Mouse (Mus musculus) T-helper 2 cell (primary cell): Measurements from ENCODE around the gene Gpc5.

Experiments used
- in situ Hi-C: fragments of 300-600 bp; cut with MboI, MseI; formaldehyde crosslinking; loops from one replicate; pipeline ENCODE4 v1.15.1; 2025; ENCODE audit warnings: high pct_unique_total_duplicates

The Gpc5 gene

DNA sequence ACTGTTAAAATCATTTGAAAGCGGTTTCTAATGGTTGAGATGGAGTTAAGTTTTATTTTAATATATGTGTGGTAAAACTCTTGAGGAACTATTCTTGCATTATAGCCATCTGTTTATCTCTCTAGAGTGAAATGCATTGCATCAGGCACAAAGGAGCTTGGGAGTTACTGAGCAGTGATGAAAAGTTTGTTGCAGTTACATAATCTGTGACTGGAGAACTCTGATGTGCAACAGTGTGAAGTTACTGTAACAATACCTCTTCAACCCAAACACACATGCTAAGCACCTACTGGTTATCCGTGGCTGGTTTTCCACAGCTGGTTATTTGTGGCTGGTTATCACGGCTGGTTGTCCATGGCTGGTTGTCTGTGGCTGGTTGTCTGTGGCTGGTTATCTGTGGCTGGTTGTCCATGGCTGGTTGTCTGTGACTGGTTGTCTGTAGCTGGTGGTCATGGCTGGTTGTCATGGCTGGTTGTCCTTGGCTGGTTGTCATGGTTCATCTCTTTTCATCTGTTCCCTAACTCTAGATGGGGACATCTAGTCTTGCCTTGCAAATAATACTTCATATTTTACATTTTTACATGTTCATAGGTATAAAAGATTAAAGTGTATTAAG, 273.4 kb downstream of the Gpc5 start:
- in situ Hi-C loops: no loop called here

DNA sequence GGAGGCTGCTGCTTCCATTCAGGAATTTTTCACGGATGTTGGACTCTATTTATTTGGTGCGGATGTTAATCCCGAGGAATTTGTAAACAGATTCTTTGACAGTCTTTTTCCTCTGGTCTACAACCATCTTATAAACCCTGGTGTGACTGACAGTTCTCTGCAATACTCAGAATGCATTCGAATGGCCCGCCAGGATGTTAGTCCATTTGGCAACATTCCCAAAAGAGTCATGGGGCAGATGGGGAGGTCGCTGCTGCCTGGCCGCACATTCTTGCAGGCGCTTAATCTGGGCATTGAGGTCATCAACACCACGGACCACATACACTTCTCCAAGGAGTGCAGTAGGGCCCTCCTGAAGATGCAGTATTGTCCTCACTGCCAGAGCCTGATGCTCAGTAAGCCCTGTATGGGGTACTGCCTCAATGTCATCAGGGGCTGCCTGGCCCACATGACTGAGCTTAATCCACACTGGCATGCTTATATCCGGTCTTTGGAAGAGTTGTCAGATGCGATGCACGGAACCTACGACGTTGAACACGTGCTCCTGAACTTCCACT, 277.7 kb downstream of the Gpc5 start:
- in situ Hi-C loops: no loop called here

DNA sequence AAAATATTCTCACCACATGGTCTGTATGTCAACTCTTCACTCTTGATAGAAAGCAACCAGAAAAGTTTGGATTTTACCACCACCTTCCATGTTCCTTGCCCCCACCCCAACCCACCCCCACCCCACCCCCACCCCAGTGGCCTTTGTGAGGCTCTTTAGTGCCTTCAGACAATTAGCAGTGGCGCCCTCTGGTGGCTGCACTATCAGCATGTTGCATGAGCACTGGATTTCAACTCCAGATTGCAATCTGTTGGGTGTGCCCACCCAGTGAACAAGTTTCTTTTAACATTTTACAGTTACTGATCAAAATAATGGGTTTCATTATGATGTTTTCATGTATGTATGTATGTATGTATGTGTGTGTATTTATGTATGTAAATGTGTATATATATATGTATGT, 279.1 kb downstream of the Gpc5 start:
- in situ Hi-C loops: no loop called here

DNA sequence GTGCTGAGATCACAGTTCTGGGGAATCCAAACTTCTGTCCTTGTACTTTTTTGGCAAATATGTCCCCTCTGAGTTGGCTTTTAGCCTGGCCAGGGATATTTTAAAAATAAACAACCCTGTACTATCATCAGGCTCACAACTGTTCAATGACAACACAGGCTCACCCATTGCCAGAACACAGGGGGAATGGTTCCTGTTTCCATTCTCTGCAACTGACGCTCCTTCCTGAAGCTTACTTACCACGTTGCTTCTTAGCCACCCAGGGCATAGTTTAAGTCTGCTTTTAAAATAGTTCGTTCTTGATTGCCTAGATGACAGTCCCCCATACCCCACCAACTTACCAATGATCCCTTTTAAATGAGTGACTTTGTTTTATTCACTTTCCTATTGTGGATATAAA, 299.8 kb downstream of the Gpc5 start:
- in situ Hi-C loops: loop anchor here (25.0 kb wide), 1 partner anchor 380 kb away; no protein-coding TSS in a partner anchor

DNA sequence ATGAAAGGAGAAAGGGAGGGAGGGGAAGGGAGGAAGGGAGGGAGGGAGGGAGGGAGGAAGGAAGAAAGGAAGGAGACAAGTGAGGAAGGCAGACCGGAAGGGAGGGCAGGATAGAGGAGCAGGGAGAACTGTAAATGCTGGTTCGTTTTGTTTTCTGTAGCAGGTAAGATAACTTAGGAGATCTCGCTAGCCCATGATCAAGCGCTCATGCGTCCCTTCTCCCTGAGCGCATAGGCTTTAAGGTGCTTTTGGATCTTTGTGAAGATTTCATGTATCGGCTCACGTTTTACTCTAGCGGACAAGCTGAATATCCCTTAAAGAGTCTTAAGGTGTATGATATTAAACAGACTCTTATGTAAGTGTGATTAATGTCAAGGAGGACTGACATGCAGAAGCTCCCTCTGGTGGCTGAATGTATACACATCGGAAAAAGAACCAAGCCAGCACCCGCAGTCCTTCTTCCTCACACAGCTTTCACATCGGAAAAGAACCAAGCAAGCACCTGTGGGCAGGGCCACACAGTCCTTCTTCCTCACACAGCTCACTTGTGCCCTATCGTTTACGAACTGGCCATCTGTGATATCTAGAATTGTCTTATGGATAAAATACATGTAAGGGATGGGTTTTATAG, 301.0 kb downstream of the Gpc5 start:
- in situ Hi-C loops: loop anchor here (25.0 kb wide), 1 partner anchor 381 kb away; no protein-coding TSS in a partner anchor

DNA sequence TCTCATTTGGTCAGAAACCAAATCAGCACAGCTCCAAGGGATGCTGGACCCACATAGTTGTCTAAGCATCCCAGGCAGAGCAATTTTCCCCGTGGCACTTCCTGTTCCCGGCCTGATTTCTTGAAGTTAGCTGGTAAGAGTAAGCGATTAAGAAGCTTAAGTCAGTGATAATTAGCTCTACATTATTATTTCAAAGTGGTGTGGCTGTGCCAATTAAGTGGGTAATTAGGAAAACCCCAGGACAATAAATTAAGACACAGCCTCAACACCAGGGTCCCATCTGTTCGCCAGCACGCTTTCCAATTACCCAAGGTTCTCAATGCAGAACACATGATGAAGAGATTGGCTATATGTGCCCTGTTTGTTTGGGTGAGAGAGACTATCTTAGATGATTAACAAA, 314.6 kb downstream of the Gpc5 start:
- in situ Hi-C loops: no loop called here

DNA sequence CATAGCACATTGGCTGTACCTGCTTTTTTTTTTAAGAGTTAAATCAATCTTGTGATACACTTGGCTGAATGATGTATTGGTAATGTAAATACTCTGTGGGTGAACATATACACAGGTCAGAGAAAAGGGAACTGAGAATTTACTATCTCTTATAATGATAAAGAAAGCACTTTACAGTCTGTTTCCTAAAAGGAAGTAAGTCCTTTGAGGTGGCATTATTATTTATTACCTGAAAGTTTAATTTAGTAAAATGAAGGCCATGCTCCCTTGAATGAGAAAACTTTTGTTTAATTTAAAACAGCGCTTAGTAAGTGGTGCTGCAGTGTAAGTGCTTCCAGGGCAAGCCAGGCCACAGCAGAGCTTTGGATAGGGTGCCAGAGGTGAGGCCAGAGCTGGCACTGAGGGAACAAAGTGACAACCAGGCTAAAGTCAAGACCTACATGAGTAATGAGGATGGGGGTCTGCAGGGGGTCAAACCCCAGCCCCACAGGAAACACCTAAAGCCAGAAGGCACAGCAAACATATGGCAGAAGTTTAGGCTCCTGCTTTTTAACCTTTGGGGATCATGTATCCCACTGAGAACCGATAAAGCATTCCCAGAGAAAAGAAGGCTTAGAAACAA, 315.4 kb downstream of the Gpc5 start:
- in situ Hi-C loops: no loop called here

DNA sequence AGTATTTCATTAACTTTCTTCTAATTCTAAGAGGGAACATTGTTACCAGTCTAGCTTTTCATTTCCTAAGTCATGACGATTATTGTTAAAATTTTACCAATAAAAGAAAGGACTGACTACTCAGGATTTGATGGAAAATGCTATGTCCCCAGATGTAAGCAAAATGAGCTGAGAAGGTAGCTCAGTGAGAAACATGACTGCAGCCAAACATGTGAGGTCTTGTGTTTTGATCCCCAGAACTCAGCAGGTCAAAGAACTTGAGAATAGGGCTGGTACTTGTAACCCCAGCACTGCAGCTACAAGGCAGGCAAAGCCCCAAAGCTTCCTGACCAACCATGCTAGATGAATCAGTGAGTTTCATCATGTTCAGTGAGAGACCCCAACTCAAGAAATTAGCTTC, 318.9 kb downstream of the Gpc5 start:
- in situ Hi-C loops: no loop called here

DNA sequence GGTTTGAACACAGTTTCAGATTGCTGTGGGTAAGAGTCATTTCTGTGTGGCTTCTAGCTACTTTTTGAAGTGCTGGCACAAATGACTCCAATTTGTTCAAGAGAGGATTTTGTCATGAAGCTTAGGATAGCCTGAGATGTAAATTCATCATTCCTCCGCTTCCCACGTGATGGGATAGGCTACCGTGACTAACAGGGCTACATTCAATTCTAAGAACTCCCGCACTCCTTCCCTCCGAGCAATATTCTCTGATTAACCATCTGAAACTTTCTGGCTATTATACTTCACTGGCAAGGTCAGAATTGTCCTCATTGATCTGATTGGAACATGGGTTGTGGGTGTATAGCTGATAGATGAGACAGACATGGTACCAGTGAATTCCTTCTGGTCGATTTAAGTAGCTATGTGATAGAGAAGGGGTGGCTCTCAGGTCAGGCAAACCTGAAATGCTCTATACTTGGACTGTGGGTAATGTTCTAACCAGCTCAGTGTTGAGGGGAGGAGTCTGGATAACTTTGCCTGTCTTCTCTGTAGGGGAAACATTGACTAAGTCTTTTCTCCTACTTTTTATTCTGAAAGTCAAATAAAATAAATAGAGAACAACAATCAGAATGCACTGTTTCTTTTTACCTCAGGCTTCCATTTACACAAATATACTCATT, 319.6 kb downstream of the Gpc5 start:
- in situ Hi-C loops: no loop called here

DNA sequence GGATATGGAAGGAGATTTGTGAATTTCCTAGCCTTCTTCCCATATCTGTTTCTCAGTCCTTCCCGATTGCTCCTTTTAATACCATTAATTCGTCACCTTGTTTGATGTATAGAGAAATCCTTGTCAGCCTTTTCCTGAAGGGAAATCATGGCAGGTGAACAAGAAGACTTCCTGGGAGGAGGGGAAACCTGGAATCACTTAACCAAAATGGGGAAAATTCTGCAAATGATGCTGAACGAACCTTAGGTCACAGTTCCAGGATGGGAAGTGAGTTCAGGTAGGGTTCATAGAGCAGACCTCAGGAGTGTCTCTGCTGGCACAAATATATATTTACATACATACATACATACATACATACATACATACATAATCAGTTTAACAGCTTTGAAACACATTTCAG, 320.8 kb downstream of the Gpc5 start:
- in situ Hi-C loops: no loop called here

DNA sequence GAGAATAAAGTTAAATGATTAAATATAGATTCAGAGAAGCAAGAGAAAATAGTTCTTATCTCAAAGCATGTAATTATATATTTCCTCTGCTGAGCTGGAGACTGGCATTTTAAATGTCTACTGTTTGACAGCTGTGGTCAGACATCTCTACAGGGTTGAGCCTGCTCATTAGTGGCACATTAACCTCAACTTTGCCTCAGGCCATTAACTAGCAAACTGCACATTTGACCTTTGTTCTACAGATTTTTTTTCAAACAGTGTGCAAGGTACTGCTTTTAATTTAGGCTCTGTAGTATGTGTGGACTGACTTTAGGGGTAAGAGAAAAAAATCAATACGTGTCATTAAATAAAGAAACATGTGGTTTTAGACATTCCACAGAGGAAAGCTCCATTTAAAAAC, 321.4 kb downstream of the Gpc5 start:
- in situ Hi-C loops: no loop called here

DNA sequence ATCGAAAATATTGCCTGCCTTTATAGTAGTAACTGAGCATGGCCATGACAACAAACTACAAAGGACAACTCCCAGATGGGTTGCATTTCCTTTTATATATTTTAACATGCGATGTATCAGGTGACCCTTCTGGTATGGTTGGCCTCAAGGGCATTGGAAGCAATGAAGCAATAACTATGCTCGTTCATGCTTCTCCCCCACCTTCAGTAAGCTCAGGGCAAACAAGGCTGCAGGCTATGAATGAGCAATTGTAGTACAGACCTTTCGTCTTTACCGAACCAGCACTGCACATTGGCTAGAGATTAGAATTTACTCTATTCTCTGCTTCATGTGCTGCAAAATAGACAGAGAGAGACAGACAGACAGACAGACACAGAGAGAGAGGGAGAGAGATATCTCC, 322.5 kb downstream of the Gpc5 start:
- in situ Hi-C loops: no loop called here

DNA sequence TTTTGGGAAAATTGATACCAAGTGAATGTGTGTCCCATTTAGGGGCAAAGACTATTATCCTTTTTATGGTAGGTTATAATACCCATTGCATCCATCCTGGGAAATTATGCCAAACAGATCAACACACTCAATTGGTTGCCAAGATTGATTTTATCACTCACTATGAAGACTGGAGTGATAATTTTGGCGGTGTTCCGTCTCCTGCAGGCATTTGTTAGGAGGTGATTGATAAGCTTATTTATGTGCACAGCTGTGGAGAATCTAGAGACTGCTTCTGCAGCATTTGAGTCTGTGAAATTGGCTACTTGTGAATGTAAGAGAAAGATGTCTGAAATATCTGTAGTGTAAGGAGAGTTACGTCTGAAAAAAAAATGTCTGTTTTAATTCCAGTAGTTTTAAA, 340.0 kb downstream of the Gpc5 start:
- in situ Hi-C loops: no loop called here

DNA sequence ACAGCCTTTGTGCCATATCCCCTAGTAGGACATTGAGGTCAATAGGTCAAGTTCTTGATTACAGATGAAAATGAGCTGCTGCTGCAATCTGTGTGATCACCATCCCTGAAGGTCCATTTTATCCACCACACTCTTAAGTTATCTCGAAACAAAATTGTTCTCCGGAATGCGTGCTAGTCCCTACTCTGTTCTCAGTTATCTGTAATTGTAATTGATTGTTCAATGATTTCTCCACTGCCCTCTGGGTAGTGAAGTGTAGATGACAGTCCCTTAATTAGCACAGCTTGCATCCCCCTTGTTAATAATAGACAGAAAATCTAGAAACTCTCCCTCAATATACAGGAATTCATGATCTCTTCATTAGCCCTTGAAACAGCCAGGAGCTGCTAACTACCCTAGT, 340.4 kb downstream of the Gpc5 start:
- in situ Hi-C loops: no loop called here

DNA sequence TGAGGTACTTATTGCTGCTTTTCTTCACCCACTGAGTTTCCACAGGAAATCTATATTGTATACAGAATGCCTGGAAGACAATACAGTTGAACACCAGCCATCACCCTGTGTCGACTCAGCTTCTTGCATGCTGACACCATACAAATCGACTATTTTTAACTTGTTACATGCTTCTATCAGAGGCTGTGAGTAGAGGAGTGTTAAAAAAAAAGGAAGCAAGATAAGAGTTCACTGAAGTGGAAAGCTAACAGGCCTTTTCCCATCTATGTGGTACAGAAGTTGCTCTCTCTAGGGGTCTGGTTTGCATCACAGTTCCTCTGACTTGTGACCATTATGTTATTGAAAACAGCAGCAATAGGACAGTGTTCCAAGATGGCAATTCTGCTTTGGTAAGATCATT, 344.6 kb downstream of the Gpc5 start:
- in situ Hi-C loops: no loop called here

DNA sequence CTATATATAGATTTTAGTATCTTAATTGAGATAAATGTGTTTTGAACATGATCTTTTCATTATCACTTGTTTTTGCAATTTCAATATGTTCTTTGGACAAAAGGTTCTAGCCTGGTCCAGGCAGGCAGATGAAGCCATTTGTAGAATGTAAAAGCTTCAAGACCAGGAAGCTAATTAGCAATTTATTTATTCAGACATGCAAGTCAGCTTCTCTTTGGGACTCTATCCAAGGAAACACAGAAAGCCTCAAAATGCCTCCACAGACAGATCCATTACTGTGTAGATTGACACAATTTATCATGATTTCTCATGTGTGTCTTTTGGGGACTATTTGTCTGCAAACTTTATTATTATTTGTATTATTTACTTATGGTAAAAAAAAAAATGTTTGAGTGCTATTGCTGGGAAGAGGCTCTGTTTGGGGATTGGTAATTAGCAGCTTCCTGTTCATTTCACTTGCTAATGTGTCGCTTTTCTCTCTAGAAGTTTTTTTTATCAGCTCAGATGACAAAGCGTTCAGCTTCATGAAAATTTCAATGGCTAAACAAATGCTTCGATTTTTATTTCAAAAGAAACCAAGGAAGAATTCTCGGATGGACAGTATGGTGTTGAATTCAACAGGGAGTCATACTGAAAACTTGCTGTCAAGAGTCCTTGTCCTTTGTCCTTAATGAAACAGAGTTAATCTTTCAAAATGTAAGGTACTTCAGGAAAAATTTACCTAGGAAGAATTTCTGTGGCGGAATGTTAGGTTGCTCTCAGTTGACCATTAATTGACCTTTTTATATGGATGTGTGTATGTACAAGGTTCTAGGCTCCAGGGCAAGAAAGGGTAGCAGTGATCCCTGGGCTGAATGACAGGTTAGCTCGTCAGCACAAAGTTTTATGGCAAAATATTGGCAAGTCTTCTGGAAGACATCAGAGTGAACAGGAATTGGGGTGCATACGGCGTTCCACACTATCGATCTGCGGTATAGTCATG, 353.1 kb downstream of the Gpc5 start:
- in situ Hi-C loops: no loop called here

DNA sequence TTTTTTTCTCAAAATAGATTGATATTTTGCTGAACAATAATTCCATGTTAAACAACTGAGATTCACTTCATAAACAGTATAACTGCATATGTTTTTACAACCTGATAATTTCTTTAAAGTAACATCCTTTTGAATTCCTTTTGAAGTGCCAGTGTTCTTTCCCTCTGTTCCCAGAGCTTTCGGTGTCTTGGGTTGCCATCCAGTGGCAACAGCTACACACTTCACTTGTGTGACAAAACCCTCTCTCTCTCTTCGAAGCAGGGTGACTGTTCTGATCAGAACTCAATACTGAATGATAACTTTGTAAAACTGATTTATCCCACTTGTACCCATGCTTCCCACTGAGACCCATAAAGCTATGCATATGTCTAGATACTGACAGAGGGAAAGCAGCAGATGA, 358.9 kb downstream of the Gpc5 start:
- in situ Hi-C loops: no loop called here

DNA sequence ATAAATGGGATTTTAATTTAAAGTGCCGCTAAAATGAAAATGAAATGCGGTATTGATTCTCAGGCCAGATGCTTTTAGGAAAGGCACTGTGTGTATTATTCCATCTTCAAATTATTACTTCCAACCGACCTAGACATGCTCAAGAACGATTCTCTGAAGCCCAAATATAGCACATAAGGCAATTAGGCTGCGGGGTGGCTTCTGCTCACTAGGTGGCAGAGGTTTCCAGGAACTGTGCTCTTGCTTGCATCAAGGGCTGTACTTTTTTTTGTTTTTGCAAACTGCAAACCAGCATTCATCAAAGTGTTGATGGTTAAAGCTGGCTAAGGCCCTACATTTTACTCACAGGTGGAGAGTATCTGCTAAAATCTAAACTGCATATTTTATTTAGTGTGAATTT, 375.9 kb downstream of the Gpc5 start:
- in situ Hi-C loops: no loop called here

DNA sequence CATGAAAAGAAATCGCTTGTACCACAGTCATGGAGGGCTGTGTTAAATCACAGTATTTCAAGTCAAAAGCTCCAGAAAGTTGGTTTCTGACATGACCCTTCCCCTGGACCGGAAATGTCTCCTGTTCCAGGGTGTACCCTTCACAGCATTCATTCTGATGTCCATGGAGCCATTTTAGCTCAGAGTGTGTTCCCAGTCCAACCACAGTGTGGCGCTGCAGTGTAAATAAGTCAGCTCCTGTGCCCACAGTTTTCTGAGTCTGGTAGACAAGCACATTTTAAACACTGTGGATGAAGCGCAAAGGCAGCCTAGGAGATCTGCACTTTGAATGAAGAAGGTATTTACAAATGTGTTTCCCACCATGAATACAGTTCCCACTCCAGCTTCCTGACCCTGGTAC, 383.2 kb downstream of the Gpc5 start:
- in situ Hi-C loops: no loop called here

DNA sequence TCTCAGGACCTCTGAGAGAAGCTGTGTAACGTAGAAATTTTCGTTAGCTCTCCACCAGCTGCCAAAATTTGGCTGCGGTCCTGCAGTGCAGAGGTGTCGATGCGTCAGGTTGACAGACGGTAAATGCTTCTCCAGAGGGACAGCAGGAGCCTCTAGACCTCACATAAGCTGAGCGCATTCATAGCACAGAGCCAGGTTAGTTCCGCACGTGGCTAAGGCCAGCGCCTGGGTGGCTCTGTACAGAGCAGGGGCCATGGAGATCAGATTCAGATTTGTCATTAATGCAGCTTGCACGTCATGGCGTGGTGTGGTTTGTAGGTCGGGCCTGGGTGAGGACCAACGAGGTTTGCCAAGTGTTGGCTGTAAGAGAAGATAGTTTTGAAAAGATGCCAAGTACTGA, 385.3 kb downstream of the Gpc5 start:
- in situ Hi-C loops: no loop called here

DNA sequence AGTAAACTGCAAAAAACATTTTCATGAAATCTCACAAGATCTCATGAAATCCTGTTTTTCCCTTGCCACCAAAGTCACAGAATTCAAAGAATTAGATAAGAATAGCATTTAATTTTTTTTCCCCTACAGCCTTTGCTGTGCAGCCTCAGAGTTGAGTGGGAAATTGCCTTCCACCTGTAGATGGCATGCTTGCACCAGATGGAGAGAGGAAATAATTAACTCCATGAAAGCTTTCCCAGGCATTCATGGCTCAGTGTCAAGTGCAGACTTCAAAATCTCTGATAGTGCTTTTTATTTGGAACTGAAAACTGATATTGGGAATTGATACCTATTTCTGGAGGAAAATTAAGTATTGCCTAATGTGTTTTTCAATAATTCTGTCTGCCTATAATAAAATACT, 393.1 kb downstream of the Gpc5 start:
- in situ Hi-C loops: no loop called here
